Mouse (Mus musculus) CH12.LX (cell line): ENCODE measurements at regions not wholly inside any gene's neighbourhood (a gene's known extent, or its start where the extent isn't known, plus 50 kb on each side); places are given as distances from the start of the nearest gene placed in this dataset.

Source experiments
- MAX ChIP-seq: IDR thresholded peaks from 2 replicates; pipeline ENCODE4 v1.6.1; 2011; ENCODE audit warnings: low read length, improper control_type of control experiment
- POLR2A ChIP-seq: IDR thresholded peaks from 2 replicates; pipeline ENCODE4 v1.6.1; 2011; ENCODE audit warnings: low read depth, mild to moderate bottlenecking, improper control_type of control experiment, low read length

- TF ChIP-seq MAX (no peak), POLR2A (no peak)
Observed at GRCm38 (mm10) chr7:83031101-83031500, 164.0 kb downstream of the Mex3b start.
